Mouse (Mus musculus) thymus, postnatal 10 days (tissue): Measurements from ENCODE around the gene Mtmr11.
"Not testable (repeated sequence)": the region's sequence is repeated elsewhere in the genome, so short reads cannot be mapped to it uniquely, and the experiment has no call there.

ENCODE experiments used
- DNase-seq, 2 experiments: peaks; one replicate each; pipeline ENCODE4 v3.0.0; 2021; ENCODE audit warnings: low spot score in 2 of 2

Gene Mtmr11

GRCm38 (mm10) chr3:96172197-96173178 is 10.7 kb downstream of the Mtmr11 start, which contains the start of gene Sf3b4:
Gene Sf3b4, plus strand, starts transcription at chr3:96172332.
- DNase-seq = peak; percentile 84 to 85

GRCm38 (mm10) chr3:96173185-96173584 is 11.4 kb downstream of the Mtmr11 start:
- DNase-seq = no peak

GRCm38 (mm10) chr3:96174042-96174441 is 12.2 kb downstream of the Mtmr11 start:
- DNase-seq = not testable (repeated sequence)

- DNase-seq = no peak
These were observed 13.4 kb downstream of the Mtmr11 start for GRCm38 (mm10) chr3:96175251-96175650.

GRCm38 (mm10) chr3:96178427-96178826 is 16.6 kb downstream of the Mtmr11 start:
- no peak for DNase-seq

GRCm38 (mm10) chr3:96178902-96179301 is 17.1 kb downstream of the Mtmr11 start:
- DNase-seq = no peak

GRCm38 (mm10) chr3:96179531-96179930 is 17.7 kb downstream of the Mtmr11 start:
- no peak for DNase-seq

GRCm38 (mm10) chr3:96180727-96181477 is 19.1 kb downstream of the Mtmr11 start, which contains the start of gene Sv2a:
Gene Sv2a, plus strand, starts transcription at chr3:96181151.
- peak; percentile 36 to 45 for DNase-seq

GRCm38 (mm10) chr3:96181510-96182381 is 19.9 kb downstream of the Mtmr11 start:
- DNase-seq = no peak

- DNase-seq = no peak
These were observed 20.6 kb downstream of the Mtmr11 start for GRCm38 (mm10) chr3:96182382-96182776.

- DNase-seq = no peak
These were observed 31.2 kb downstream of the Mtmr11 start for GRCm38 (mm10) chr3:96192977-96193376.

- no peak for DNase-seq
These were observed 33.2 kb downstream of the Mtmr11 start for GRCm38 (mm10) chr3:96194966-96195365.

- peak in 1 of 2 experiments; percentile 26 for DNase-seq
These were observed 34.0 kb downstream of the Mtmr11 start for GRCm38 (mm10) chr3:96195616-96196313.

GRCm38 (mm10) chr3:96196437-96197128 is 34.8 kb downstream of the Mtmr11 start:
- peak in 1 of 2 experiments; percentile 24 for DNase-seq

- DNase-seq = peak; percentile 75 to 79
These were observed 35.4 kb downstream of the Mtmr11 start for GRCm38 (mm10) chr3:96197129-96197749.

- peak; percentile 41 to 50 for DNase-seq
These were observed 36.4 kb downstream of the Mtmr11 start for GRCm38 (mm10) chr3:96198181-96198580.

- not testable (repeated sequence) for DNase-seq
These were observed 36.9 kb downstream of the Mtmr11 start for GRCm38 (mm10) chr3:96198601-96199251.

GRCm38 (mm10) chr3:96199731-96200130 is 37.9 kb downstream of the Mtmr11 start:
- no peak for DNase-seq

GRCm38 (mm10) chr3:96207819-96208218 is 46.0 kb downstream of the Mtmr11 start:
- DNase-seq = no peak
